ENCODE assay signal across 27 mouse cellular contexts in the genomic region with DNA sequence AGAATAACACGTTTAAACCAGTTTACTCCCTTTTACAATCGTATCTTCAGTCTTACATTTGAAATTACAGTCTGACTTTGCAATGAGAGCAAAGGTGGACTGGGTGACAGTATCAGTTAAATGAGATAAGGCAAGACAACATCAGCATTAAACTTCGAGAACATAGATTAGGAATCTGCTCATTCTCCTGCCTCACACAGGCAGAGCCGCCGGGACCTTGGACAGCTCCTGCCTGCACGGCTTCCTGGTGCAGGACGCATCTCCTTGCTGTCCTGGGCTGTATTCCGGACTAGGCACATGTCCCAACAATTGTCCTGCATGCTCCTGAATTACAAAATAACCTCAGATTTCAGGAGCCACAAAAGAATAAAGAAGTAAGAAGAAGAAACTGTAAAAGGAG. TPM values are rescaled to one million over a fixed set of nuclear protein-coding genes. Genes with fewer than 3 reads are reported as not detected.
DNase-seq lines count a peak whose midpoint lies in the region; ATAC-seq lines count a peak whose summit lies in the region.
"Had no signal": no experiment of that assay in that cellular context is flagged by ENCODE, and none has a peak within 500 bp of the region (broad histone marks: within the 10 kb centered on the region; RNA-seq: fewer than 3 reads in every experiment).

No protein-coding gene starts in this region.

- H3K9me3 ChIP-seq in limb, embryonic 11.5 days (ENCODE audit: control insufficient read depth, low read length): no peaks in the 10 kb centered on the region
- no peaks in the 10 kb centered on the region for H3K9me3 ChIP-seq in limb, embryonic 10.5 days (replicated peaks)
- H3K9me3 ChIP-seq: embryonic facial prominence, embryonic 13.5 days; forebrain, embryonic 10.5 days; hindbrain, embryonic 13.5 days; liver, embryonic 12.5 days; midbrain, embryonic 13.5 days had no signal

- H3K27me3 ChIP-seq in limb, embryonic 11.5 days (ENCODE audit: control insufficient read depth, insufficient read depth, low read length): no peaks in the 10 kb centered on the region
- no peaks in the 10 kb centered on the region for H3K27me3 ChIP-seq in limb, embryonic 10.5 days (ENCODE audit: low read depth, poor library complexity, severe bottlenecking)
- H3K27me3 ChIP-seq: embryonic facial prominence, embryonic 13.5 days; hindbrain, embryonic 13.5 days; liver, embryonic 12.5 days; midbrain, embryonic 13.5 days had no signal

- WGBS in limb, embryonic 11.5 days: 84% methylated on average over 8 of the region's 8 CpGs
- 84% methylated on average over 8 of the region's 8 CpGs for WGBS in limb, embryonic 10.5 days

- intact Hi-C loops in heart, postnatal 36 days (cut with DNase I): no loop called here

- peaks cover 6% of the 10 kb centered on the region; the same call in 1 of the 2 replicates for H3K36me3 ChIP-seq in limb, embryonic 11.5 days (ENCODE audit: control insufficient read depth, insufficient read depth, low read length)
- peaks cover 63% of the 10 kb centered on the region for H3K36me3 ChIP-seq in limb, embryonic 10.5 days

- no peaks in the 10 kb centered on the region for H3K4me1 ChIP-seq in limb, embryonic 11.5 days (ENCODE audit: control insufficient read depth, insufficient read depth, low read length)
- no peaks in the 10 kb centered on the region for H3K4me1 ChIP-seq in limb, embryonic 10.5 days
- H3K4me1 ChIP-seq: embryonic facial prominence, embryonic 13.5 days; forebrain, embryonic 10.5 days; hindbrain, embryonic 13.5 days; liver, embryonic 12.5 days; midbrain, embryonic 13.5 days had no signal

- ATAC-seq in limb, embryonic 11.5 days (ENCODE audit: insufficient number of reproducible peaks, low FRiP score, low TSS enrichment, low read depth): no peak
- ATAC-seq: forebrain, postnatal 0 days; liver, embryonic 12.5 days; liver, postnatal 0 days; midbrain, embryonic 13.5 days had no signal

- no peak overlapping the region for H3K27ac ChIP-seq in limb, embryonic 11.5 days (replicated peaks; ENCODE audit: low read depth, low read length)
- no peak overlapping the region for H3K27ac ChIP-seq in limb, embryonic 10.5 days
- H3K27ac ChIP-seq: embryonic facial prominence, embryonic 13.5 days; forebrain, embryonic 10.5 days; kidney, postnatal 0 days; liver, embryonic 12.5 days; macrophage; midbrain, embryonic 13.5 days had no signal

- DNase-seq in heart, adult 11 months: peak; percentile 22
- DNase-seq in heart, postnatal 36 days: no peak
- DNase-seq in limb, embryonic 11.5 days (ENCODE audit: low spot score): peak; percentile 48
- no peak for DNase-seq in limb, embryonic 10.5 days (ENCODE audit: low spot score)
- DNase-seq in adipocyte (ENCODE audit: low spot score): peak; percentile 3
- peak; percentile 21 for DNase-seq in yolk sac, embryonic 10.5 days (ENCODE audit: low spot score)
- DNase-seq in frontal cortex, postnatal 14 days (ENCODE audit: low spot score in 2 of 2): no peak
- DNase-seq in cerebellum, adult 11 months: no peak
- DNase-seq: adrenal gland, postnatal 14 days; cerebellum, adult 18-20 months; cerebellum, postnatal 10 days; forebrain, postnatal 0 days; gastrocnemius, postnatal 10 days; kidney, adult 2 months; layer of hippocampus, adult 9-11 months; liver, postnatal 0 days; lung, postnatal 10 days; right cerebral cortex, postnatal 25 days; spleen, adult 18-20 months; thymus, postnatal 14 days had no signal

- H3K9ac ChIP-seq in limb, embryonic 11.5 days (ENCODE audit: low read length): no peak overlapping the region
- H3K9ac ChIP-seq: embryonic facial prominence, embryonic 13.5 days; forebrain, postnatal 0 days; hindbrain, embryonic 13.5 days; liver, embryonic 12.5 days; liver, postnatal 0 days; midbrain, embryonic 13.5 days had no signal

- no peak overlapping the region for H3K4me2 ChIP-seq in limb, embryonic 11.5 days (ENCODE audit: low read depth, severe bottlenecking)
- H3K4me2 ChIP-seq: embryonic facial prominence, embryonic 13.5 days; hindbrain, embryonic 13.5 days; liver, embryonic 12.5 days; midbrain, embryonic 13.5 days had no signal

- no peak overlapping the region for H3K4me3 ChIP-seq in limb, embryonic 11.5 days (ENCODE audit: low read depth, low read length)
- H3K4me3 ChIP-seq in limb, embryonic 10.5 days: no peak overlapping the region
- H3K4me3 ChIP-seq: embryonic facial prominence, embryonic 13.5 days; forebrain, embryonic 10.5 days; hindbrain, embryonic 13.5 days; liver, embryonic 12.5 days; midbrain, embryonic 13.5 days had no signal

RNA-seq across cellular contexts. Expression of a gene that starts 54.5 kb away (rescaled TPM):
- total RNA-seq in heart, postnatal 36 days (2021): 10 to 100 TPM; 57.2 to 65.0 TPM
- polyA plus RNA-seq in limb, embryonic 11.5 days (2014; fragmentation: Nextera tagmentation; extraction: Ambion mirVana): 55.6 and 56.2 TPM in 2 replicates
- 58.8 and 59.2 TPM in 2 replicates for polyA plus RNA-seq in limb, embryonic 10.5 days (2016; fragmentation: Nextera tagmentation; extraction: Ambion mirVana)

Comparison
In these comparisons a context has a peak if more than half of its experiments do, and no peak if none do; other contexts are left out.
1. DNase-seq: peak in heart, adult 11 months (single experiment), limb, embryonic 11.5 days (single experiment), adipocyte (single experiment) and yolk sac, embryonic 10.5 days (single experiment); none in heart, postnatal 36 days (0 of 2), limb, embryonic 10.5 days (single experiment), frontal cortex, postnatal 14 days (0 of 2) and cerebellum, adult 11 months (single experiment).